Mouse (Mus musculus): ENCODE data around the gene Lrmp. TPM values are rescaled to one million over a fixed set of nuclear protein-coding genes. Genes with fewer than 3 reads are reported as not detected.
A peak's percentile ranks its signal among the peaks of the same experiment; 100 is the strongest.

Gene Lrmp
- total and polyA plus RNA-seq, 3 experiments = 64.3 to 70.1 TPM; not detected in 1

GRCm38 (mm10) chr6:145210816-145211338 lies 95.4 kb downstream of the Lrmp start, which contains the start of the genes Casc1 and Etfrf1:
Casc1 (minus strand) TSS chr6:145211005.
Etfrf1 (plus strand) TSS chr6:145211134.
- Histone ChIP-seq H3K27ac (ENCODE audit: control insufficient read depth, low read depth, low read length) (peak within 1 kb of the TSS; percentile 80), H3K36me3 (ENCODE audit: control insufficient read depth in 1 of 2, insufficient read depth in 2 of 2, low read length in 2 of 2) (peaks cover 0 to 8% of the 10 kb centered on the region in 2 experiments; a peak in 3 of 4 replicates), H3K27me3 (ENCODE audit: control insufficient read depth in 1 of 2, insufficient read depth in 2 of 2, low read length in 2 of 2) (no peaks in the 10 kb centered on the region), H3K9me3 (replicated peaks; ENCODE audit: insufficient read depth, low read length) (no peaks in the 10 kb centered on the region), H3K9ac (ENCODE audit: control insufficient read depth, low read depth, low read length, poor library complexity, severe bottlenecking) (peak within 1 kb of the TSS; percentile 83), H3K4me3 (ENCODE audit: control insufficient read depth in 1 of 2, insufficient read depth in 1 of 2, low read depth in 2 of 2, low read length in 2 of 2) (peak within 1 kb of the TSS; percentile 77 to 78), H3K4me1 (ENCODE audit: control insufficient read depth in 1 of 2, insufficient read depth in 2 of 2, low read length in 2 of 2) (peaks cover 0 to 3% of the 10 kb centered on the region in 2 experiments; a peak in 3 of 4 replicates), H3K79me2 (ENCODE audit: control insufficient read depth, insufficient read depth, low read length, poor library complexity) (peaks cover 5% of the 10 kb centered on the region)
- peak; percentile 99 for DNase-seq (ENCODE audit: low read depth, low spot score)
- TF ChIP-seq ZMIZ1 (IDR thresholded peaks at IDR 0.05; ENCODE audit: low read depth, low read length) (peak; percentile 87), GATA1 (IDR thresholded peaks at IDR 0.05; ENCODE audit: low read depth, low read length) (no peak), KAT2A (conservative IDR thresholded peaks at IDR 0.05; ENCODE audit: low read depth, low read length) (peak; percentile 75; the same call in 1 of the 2 replicates), NRF1 (IDR thresholded peaks at IDR 0.05; ENCODE audit: insufficient read depth, low read depth, low read length, poor library complexity, severe bottlenecking) (peak; percentile 95), MXI1 (IDR thresholded peaks at IDR 0.05; ENCODE audit: low read depth, low read length) (peak; percentile 92), HCFC1 (IDR thresholded peaks at IDR 0.05; ENCODE audit: low read depth, low read length) (peak; percentile 89), ELF1 (IDR thresholded peaks at IDR 0.05; ENCODE audit: low read depth, low read length) (peak; percentile 86), NELFE (IDR thresholded peaks at IDR 0.05; ENCODE audit: low read depth, low read length) (peak; percentile 89), SIN3A (IDR thresholded peaks at IDR 0.05; ENCODE audit: low read length) (peak; percentile 98), UBTF (IDR thresholded peaks at IDR 0.05; ENCODE audit: borderline replicate concordance, insufficient read depth, low read depth, low read length) (no peak), E2F4 (IDR thresholded peaks at IDR 0.05; ENCODE audit: borderline replicate concordance, low read depth, low read length) (no peak), TBP (IDR thresholded peaks at IDR 0.05; ENCODE audit: low read depth, low read length) (peak; percentile 57; the same call in 1 of the 2 replicates), MAX (IDR thresholded peaks at IDR 0.05; ENCODE audit: low read length) (peak; percentile 16; the same call in 1 of the 2 replicates), POLR2A (IDR thresholded peaks at IDR 0.05; ENCODE audit: control insufficient read depth in 1 of 2, insufficient read depth in 1 of 2, low read depth in 1 of 2, low read length in 2 of 2, poor library complexity in 1 of 2) (peak; percentile 94 to 96), USF1 (IDR thresholded peaks at IDR 0.05; ENCODE audit: low read depth, low read length) (peak; percentile 31; the same call in 1 of the 2 replicates), TCF12 (IDR thresholded peaks at IDR 0.05; ENCODE audit: low read depth, low read length) (peak; percentile 57), BHLHE40 (IDR thresholded peaks at IDR 0.05; ENCODE audit: borderline replicate concordance, low read depth, low read length) (no peak), GABPA (IDR thresholded peaks at IDR 0.05; ENCODE audit: low read depth, low read length) (no peak), MYC (IDR thresholded peaks at IDR 0.05; ENCODE audit: low read depth, low read length) (no peak), POLR2AphosphoS2 (IDR thresholded peaks at IDR 0.05; ENCODE audit: low read length) (peak; percentile 86; the same call in 1 of the 2 replicates)

Data from MEL (cell line).